Mouse (Mus musculus): ENCODE results near the gene Dennd1a. TPM values are rescaled to one million over a fixed set of nuclear protein-coding genes. Genes with fewer than 3 reads are reported as not detected.

Dennd1a gene
- polyA plus RNA-seq, 1 experiment from 2014 or later, result 12.3 TPM

- H3K9me3 ChIP-seq (ENCODE audit: control insufficient read depth, low read length), result no peaks in the 10 kb centered on the region
- ATAC-seq (ENCODE audit: insufficient number of reproducible peaks, low FRiP score, low TSS enrichment, low read depth), result no peak
- no peak overlapping the region for H3K4me2 ChIP-seq (ENCODE audit: low read depth, severe bottlenecking)
- no peak for DNase-seq (ENCODE audit: low spot score)
- 77% methylated on average over 2 of the region's 2 CpGs for WGBS
- H3K4me1 ChIP-seq (ENCODE audit: control insufficient read depth, insufficient read depth, low read length), result peaks cover 10% of the 10 kb centered on the region
- no peak overlapping the region for H3K4me3 ChIP-seq (ENCODE audit: low read depth, low read length)
- no peak overlapping the region for H3K9ac ChIP-seq (ENCODE audit: low read length)
- H3K27ac ChIP-seq (replicated peaks; ENCODE audit: low read depth, low read length), result no peak overlapping the region
- H3K36me3 ChIP-seq (ENCODE audit: control insufficient read depth, insufficient read depth, low read length), result no peaks in the 10 kb centered on the region
- peaks cover 2% of the 10 kb centered on the region; the same call in 1 of the 2 replicates for H3K27me3 ChIP-seq (ENCODE audit: control insufficient read depth, insufficient read depth, low read length)
Observed at GRCm38 (mm10) chr2:37756220-37756930, 530.8 kb downstream of the Dennd1a start.

GRCm38 (mm10) chr2:37751114-37751513 lies 536.1 kb downstream of the Dennd1a start:
- no peak for ATAC-seq (ENCODE audit: insufficient number of reproducible peaks, low FRiP score, low TSS enrichment, low read depth)
- Histone ChIP-seq H3K36me3 (ENCODE audit: control insufficient read depth, insufficient read depth, low read length) (no peaks in the 10 kb centered on the region), H3K4me3 (ENCODE audit: low read depth, low read length) (no peak overlapping the region), H3K27ac (replicated peaks; ENCODE audit: low read depth, low read length) (no peak overlapping the region), H3K4me2 (ENCODE audit: low read depth, severe bottlenecking) (no peak overlapping the region), H3K27me3 (ENCODE audit: control insufficient read depth, insufficient read depth, low read length) (no peaks in the 10 kb centered on the region; the same call in 1 of the 2 replicates), H3K4me1 (ENCODE audit: control insufficient read depth, insufficient read depth, low read length) (peaks cover 13% of the 10 kb centered on the region), H3K9ac (ENCODE audit: low read length) (no peak overlapping the region), H3K9me3 (ENCODE audit: control insufficient read depth, low read length) (no peaks in the 10 kb centered on the region)
- 90% methylated on average over 1 of the region's 1 CpGs for WGBS
- DNase-seq (ENCODE audit: low spot score), result no peak

- Histone ChIP-seq H3K4me1 (ENCODE audit: control insufficient read depth, insufficient read depth, low read length) (peaks cover 13% of the 10 kb centered on the region), H3K4me2 (ENCODE audit: low read depth, severe bottlenecking) (no peak overlapping the region), H3K27ac (replicated peaks; ENCODE audit: low read depth, low read length) (no peak overlapping the region), H3K4me3 (ENCODE audit: low read depth, low read length) (no peak overlapping the region), H3K9me3 (ENCODE audit: control insufficient read depth, low read length) (no peaks in the 10 kb centered on the region), H3K27me3 (ENCODE audit: control insufficient read depth, insufficient read depth, low read length) (no peaks in the 10 kb centered on the region), H3K36me3 (ENCODE audit: control insufficient read depth, insufficient read depth, low read length) (no peaks in the 10 kb centered on the region), H3K9ac (ENCODE audit: low read length) (no peak overlapping the region)
- DNase-seq (ENCODE audit: low spot score), result no peak
- WGBS, result 72% methylated on average over 6 of the region's 6 CpGs
- no peak for ATAC-seq (ENCODE audit: insufficient number of reproducible peaks, low FRiP score, low TSS enrichment, low read depth)
Observed at GRCm38 (mm10) chr2:37749323-37749722, 537.9 kb downstream of the Dennd1a start.

Small RNA genes lying within 50 kb of the gene (microRNA-seq; reads per million reads assigned to microRNA genes)
- gene Gm44455, result not detected

Other genes with a start within 250 kb of the Dennd1a start
- gene Lhx2, start 51.9 kb upstream of the Dennd1a start, polyA plus RNA-seq (2014; fragmentation: Nextera tagmentation; extraction: Ambion mirVana), result 29.0 and 31.2 TPM in 2 replicates
- gene Nek6, start 224.3 kb upstream of the Dennd1a start, polyA plus RNA-seq (2014; fragmentation: Nextera tagmentation; extraction: Ambion mirVana), result 107 and 108 TPM in 2 replicates

All from limb, embryonic 11.5 days (tissue).